In genomic region chr4:153458821-153459220, GRCm38 (mm10) we compare ENCODE assay signal across 37 mouse cellular contexts. TPM values are rescaled to one million over a fixed set of nuclear protein-coding genes. Genes with fewer than 3 reads are reported as not detected.
"Had no signal": no experiment of that assay in that cellular context is flagged by ENCODE, and none has a peak within 500 bp of the region (broad histone marks: within the 10 kb centered on the region; RNA-seq: fewer than 3 reads in every experiment).

No protein-coding gene starts in this region.

- H3K4me3 ChIP-seq: heart, embryonic 10.5 days; heart, embryonic 12.5 days; heart, embryonic 13.5 days; heart, embryonic 15.5 days; hindbrain, embryonic 10.5 days; hindbrain, embryonic 12.5 days; hindbrain, embryonic 13.5 days; hindbrain, embryonic 15.5 days; intestine, embryonic 15.5 days; kidney, embryonic 15.5 days; layer of hippocampus, adult 2 months had no signal

- H3K27me3 ChIP-seq: hindbrain, embryonic 12.5 days; hindbrain, embryonic 13.5 days; hindbrain, embryonic 15.5 days; intestine, embryonic 15.5 days; kidney, embryonic 15.5 days had no signal

- DNase-seq: heart, postnatal 10 days; heart, postnatal 14 days; heart, postnatal 36 days; heart, postnatal 4 days; kidney, adult 11 months; kidney, adult 18-20 months; kidney, adult 2 months; kidney, adult 8-10 months; kidney, adult 9 months; kidney, postnatal 10 days; kidney, postnatal 14 days; kidney, postnatal 25 days; kidney, postnatal 36 days; kidney, postnatal 4 days; layer of hippocampus, adult 9-11 months; layer of hippocampus, postnatal 36 days had no signal

- ATAC-seq: hindbrain, embryonic 16.5 days; hindbrain, postnatal 0 days; inflammation-experienced regulatory T-cells, adult 6 months; intestine, embryonic 15.5 days; intestine, postnatal 0 days had no signal

- H3K4me1 ChIP-seq: heart, embryonic 10.5 days; heart, embryonic 12.5 days; heart, embryonic 13.5 days; heart, embryonic 15.5 days; hindbrain, embryonic 12.5 days; hindbrain, embryonic 13.5 days; intestine, embryonic 15.5 days; kidney, embryonic 15.5 days had no signal

- H3K4me2 ChIP-seq: heart, embryonic 11.5 days; heart, embryonic 12.5 days; heart, embryonic 13.5 days; heart, embryonic 15.5 days; hindbrain, embryonic 12.5 days; hindbrain, embryonic 13.5 days; hindbrain, embryonic 14.5 days; hindbrain, embryonic 15.5 days; intestine, embryonic 15.5 days; kidney, embryonic 15.5 days had no signal

- H3K9ac ChIP-seq: heart, embryonic 12.5 days; heart, embryonic 13.5 days; heart, embryonic 15.5 days; hindbrain, embryonic 12.5 days; hindbrain, embryonic 13.5 days; hindbrain, embryonic 14.5 days; hindbrain, embryonic 15.5 days; intestine, embryonic 15.5 days; kidney, embryonic 15.5 days had no signal

- H3K36me3 ChIP-seq: heart, embryonic 10.5 days; heart, embryonic 12.5 days; heart, embryonic 13.5 days; heart, embryonic 15.5 days; hindbrain, embryonic 10.5 days; hindbrain, embryonic 12.5 days; hindbrain, embryonic 15.5 days; intestine, embryonic 15.5 days; kidney, embryonic 15.5 days had no signal

- H3K9me3 ChIP-seq: heart, embryonic 10.5 days; heart, embryonic 12.5 days; heart, embryonic 13.5 days; heart, embryonic 15.5 days; hindbrain, embryonic 10.5 days; hindbrain, embryonic 12.5 days; hindbrain, embryonic 13.5 days; hindbrain, embryonic 15.5 days; intestine, embryonic 15.5 days; kidney, embryonic 15.5 days had no signal

- H3K27ac ChIP-seq: heart, embryonic 10.5 days; heart, embryonic 13.5 days; heart, embryonic 15.5 days; hindbrain, embryonic 10.5 days; hindbrain, embryonic 12.5 days; hindbrain, embryonic 13.5 days; hindbrain, embryonic 14.5 days; hindbrain, embryonic 15.5 days; hindbrain, postnatal 0 days; intestine, embryonic 15.5 days; kidney, embryonic 15.5 days; kidney, postnatal 0 days had no signal

RNA-seq across cellular contexts. Expression of gene Ajap1, which starts 23.8 kb away (rescaled TPM):
- total RNA-seq: hematopoietic stem cell, adult 5-6 weeks had no signal
- polyA plus RNA-seq: heart, embryonic 14.5 days; heart, postnatal 0 days; inflammation-experienced regulatory T-cells, adult 6 months had no signal
